Mouse (Mus musculus) G1E (cell line): ENCODE data around the gene BC030867. TPM values are rescaled to one million over a fixed set of nuclear protein-coding genes. Genes with fewer than 3 reads are reported as not detected.

Experiments
- ATAC-seq: 2 replicates; pipeline ENCODE4 v1.8.0; 2016; ENCODE audit warnings: mild to moderate bottlenecking; ENCODE audit not compliant: insufficient number of reproducible peaks, poor library complexity, low FRiP score, severe bottlenecking; ENCODE audit errors: extremely low read depth
- DNase-seq: peaks from one replicate; pipeline ENCODE4 v3.0.0; 2012; ENCODE audit warnings: low spot score
- H3K27me3 ChIP-seq: 2 replicates; pipeline ENCODE4 v1.6.1; 2012; ENCODE audit warnings: mild to moderate bottlenecking, low read length, inconsistent platforms; ENCODE audit not compliant: insufficient read depth
- H3K36me3 ChIP-seq: replicated peaks from 2 replicates; pipeline ENCODE3; 2012; ENCODE audit warnings: mild to moderate bottlenecking, inconsistent platforms
- H3K4me1 ChIP-seq: 2 replicates; pipeline ENCODE4 v1.6.1; 2012; ENCODE audit warnings: low read depth, low read length, inconsistent platforms, mixed read lengths; ENCODE audit not compliant: insufficient read depth
- H3K4me3 ChIP-seq: 2 replicates; pipeline ENCODE4 v1.5.1; 2012; ENCODE audit warnings: low read depth, mild to moderate bottlenecking, inconsistent platforms, low read length, moderate library complexity, mixed read lengths
- H3K9me3 ChIP-seq: replicated peaks from 2 replicates; pipeline ENCODE4 v1.6.1; 2012; ENCODE audit warnings: inconsistent platforms
- CTCF ChIP-seq: IDR thresholded peaks from 2 replicates; pipeline ENCODE4 v1.5.1; 2012; ENCODE audit warnings: low read depth, low read length, inconsistent platforms, mixed read lengths
- GATA1 ChIP-seq: IDR thresholded peaks from 2 replicates; pipeline ENCODE4 v1.6.1; 2012; ENCODE audit warnings: borderline replicate concordance, low read length, inconsistent platforms, mixed read lengths
- GATA2 ChIP-seq: IDR thresholded peaks from 2 replicates; pipeline ENCODE4 v1.6.1; 2012; ENCODE audit warnings: low read depth, low read length, inconsistent platforms, borderline replicate concordance
- POLR2AphosphoS5 ChIP-seq: IDR thresholded peaks from 2 replicates; pipeline ENCODE4 v1.6.1; 2012; ENCODE audit warnings: low read depth, low read length, inconsistent platforms; ENCODE audit not compliant: insufficient replicate concordance
- TAL1 ChIP-seq: conservative IDR thresholded peaks from 2 replicates; pipeline ENCODE4 v1.6.1; 2012; ENCODE audit warnings: low read depth, low read length, inconsistent platforms, mixed read lengths
- polyA plus RNA-seq: library from polyadenylated mRNA; stranded (reverse); fragments of >175 nt; gene quantifications from 2 replicates; pipeline ENCODE4 v1.2.3, GENCODE M21; 2012
- total RNA-seq, 2 experiments: library from RNA; stranded (forward) in 1 of 2; stranded (reverse) in 1 of 2; fragments of 200-1000 nt in 1 of 2; fragments of >200 nt in 1 of 2; fragmentation: Nextera tagmentation in 1 of 2; gene quantifications; 2 replicates each; pipeline ENCODE4 v1.2.3; 2014 to 2017

Gene BC030867
- total and polyA plus RNA-seq, 3 experiments, result 5.7 to 45.0 (median 10.1) TPM

- peaks cover 60% of the 10 kb centered on the region for H3K4me1 ChIP-seq
- no peak for ATAC-seq
- peaks cover 41% of the 10 kb centered on the region for H3K27me3 ChIP-seq
- no peaks in the 10 kb centered on the region for H3K9me3 ChIP-seq
- H3K4me3 ChIP-seq, result no peak overlapping the region
- peaks cover 9% of the 10 kb centered on the region for H3K36me3 ChIP-seq
- no peak for DNase-seq
- no peak for TF ChIP-seq TAL1
- TF ChIP-seq GATA1, result no peak
- no peak for TF ChIP-seq CTCF
- TF ChIP-seq POLR2AphosphoS5, result no peak
- TF ChIP-seq GATA2, result no peak
These were observed 32.4 kb upstream of the BC030867 start for GRCm38 (mm10) chr11:102216056-102216885.

GRCm38 (mm10) chr11:102216886-102217240 lies 31.8 kb upstream of the BC030867 start:
- Histone ChIP-seq H3K9me3 (no peaks in the 10 kb centered on the region), H3K4me3 (no peak overlapping the region), H3K27me3 (peaks cover 35% of the 10 kb centered on the region), H3K4me1 (peaks cover 65% of the 10 kb centered on the region), H3K36me3 (peaks cover 7% of the 10 kb centered on the region)
- TF ChIP-seq CTCF (no peak), GATA2 (no peak), GATA1 (no peak), TAL1 (no peak), POLR2AphosphoS5 (no peak)
- DNase-seq (no peak), ATAC-seq (no peak)

- TF ChIP-seq GATA1 (no peak), GATA2 (no peak), TAL1 (no peak), POLR2AphosphoS5 (no peak), CTCF (no peak)
- no peak for DNase-seq
- Histone ChIP-seq H3K27me3 (peaks cover 31% of the 10 kb centered on the region), H3K9me3 (no peaks in the 10 kb centered on the region), H3K4me1 (peaks cover 71% of the 10 kb centered on the region), H3K4me3 (no peak overlapping the region), H3K36me3 (peaks cover 5% of the 10 kb centered on the region)
- ATAC-seq, result no peak
These were observed 31.3 kb upstream of the BC030867 start for GRCm38 (mm10) chr11:102217396-102217795.

GRCm38 (mm10) chr11:102217876-102218430 lies 30.7 kb upstream of the BC030867 start:
- Histone ChIP-seq H3K9me3 (no peaks in the 10 kb centered on the region), H3K4me3 (peak overlapping the region; percentile 70; the same call in 1 of the 2 replicates), H3K27me3 (peaks cover 31% of the 10 kb centered on the region), H3K36me3 (peaks cover 5% of the 10 kb centered on the region), H3K4me1 (peaks cover 76% of the 10 kb centered on the region)
- DNase-seq, result no peak
- TF ChIP-seq GATA1 (no peak), TAL1 (no peak), CTCF (no peak), POLR2AphosphoS5 (no peak), GATA2 (no peak)
- ATAC-seq, result no peak

- peak; percentile 76 for ATAC-seq
- H3K4me1 ChIP-seq, result peaks cover 85% of the 10 kb centered on the region
- H3K27me3 ChIP-seq, result peaks cover 29% of the 10 kb centered on the region
- H3K36me3 ChIP-seq, result peaks cover 5% of the 10 kb centered on the region
- peak overlapping the region; percentile 70 for H3K4me3 ChIP-seq
- peak; percentile 97 for DNase-seq
- no peak for TF ChIP-seq CTCF
- no peak for TF ChIP-seq GATA2
- TF ChIP-seq GATA1, result no peak
- H3K9me3 ChIP-seq, result no peaks in the 10 kb centered on the region
These were observed 29.9 kb upstream of the BC030867 start for GRCm38 (mm10) chr11:102218783-102219182.

- TF ChIP-seq GATA2 (no peak), POLR2AphosphoS5 (no peak), TAL1 (no peak), GATA1 (no peak), CTCF (no peak)
- Histone ChIP-seq H3K4me3 (peak overlapping the region; percentile 70; the same call in 1 of the 2 replicates), H3K9me3 (no peaks in the 10 kb centered on the region), H3K27me3 (peaks cover 28% of the 10 kb centered on the region), H3K36me3 (peaks cover 5% of the 10 kb centered on the region), H3K4me1 (peaks cover 88% of the 10 kb centered on the region)
- ATAC-seq (no peak), DNase-seq (no peak)
These were observed 29.3 kb upstream of the BC030867 start for GRCm38 (mm10) chr11:102219247-102219993.
